Mouse (Mus musculus) thymus, postnatal 25 days (tissue): Measurements from ENCODE around the gene Tns3.

Experiments used
- DNase-seq: peaks from one replicate; pipeline ENCODE4 v3.0.0; 2022

The Tns3 gene

GRCm38 (mm10) chr11:8610456-8610855 is 53.9 kb downstream of the Tns3 start:
- no peak for DNase-seq

- no peak for DNase-seq
Measured at GRCm38 (mm10) chr11:8609873-8610272, 54.5 kb downstream of the Tns3 start.

- DNase-seq: no peak
Measured at GRCm38 (mm10) chr11:8607123-8607522, 57.2 kb downstream of the Tns3 start.

- DNase-seq: no peak
Measured at GRCm38 (mm10) chr11:8604789-8605569, 59.4 kb downstream of the Tns3 start.

- no peak for DNase-seq
Measured at GRCm38 (mm10) chr11:8602606-8603005, 61.7 kb downstream of the Tns3 start.

GRCm38 (mm10) chr11:8601411-8601821 is 62.9 kb downstream of the Tns3 start:
- DNase-seq: peak; percentile 25

- DNase-seq: no peak
Measured at GRCm38 (mm10) chr11:8595642-8596041, 68.7 kb downstream of the Tns3 start.

GRCm38 (mm10) chr11:8593172-8593571 is 71.2 kb downstream of the Tns3 start:
- no peak for DNase-seq

- DNase-seq: no peak
Measured at GRCm38 (mm10) chr11:8591271-8591670, 73.1 kb downstream of the Tns3 start.

GRCm38 (mm10) chr11:8589226-8589905 is 75.0 kb downstream of the Tns3 start:
- no peak for DNase-seq

- no peak for DNase-seq
Measured at GRCm38 (mm10) chr11:8587941-8588340, 76.4 kb downstream of the Tns3 start.

GRCm38 (mm10) chr11:8586996-8587644 is 77.2 kb downstream of the Tns3 start:
- DNase-seq: no peak

- no peak for DNase-seq
Measured at GRCm38 (mm10) chr11:8586374-8586773, 78.0 kb downstream of the Tns3 start.

- DNase-seq: no peak
Measured at GRCm38 (mm10) chr11:8585686-8586085, 78.6 kb downstream of the Tns3 start.

GRCm38 (mm10) chr11:8584925-8585324 is 79.4 kb downstream of the Tns3 start:
- DNase-seq: no peak

GRCm38 (mm10) chr11:8584307-8584706 is 80.0 kb downstream of the Tns3 start:
- no peak for DNase-seq

GRCm38 (mm10) chr11:8583137-8583536 is 81.2 kb downstream of the Tns3 start:
- DNase-seq: no peak

GRCm38 (mm10) chr11:8582101-8582920 is 82.0 kb downstream of the Tns3 start:
- no peak for DNase-seq

- DNase-seq: no peak
Measured at GRCm38 (mm10) chr11:8579789-8580188, 84.5 kb downstream of the Tns3 start.

GRCm38 (mm10) chr11:8575217-8576180 is 88.8 kb downstream of the Tns3 start:
- DNase-seq: peak; percentile 30

GRCm38 (mm10) chr11:8574562-8574961 is 89.8 kb downstream of the Tns3 start:
- no peak for DNase-seq

GRCm38 (mm10) chr11:8572762-8573161 is 91.6 kb downstream of the Tns3 start:
- no peak for DNase-seq
